Mouse (Mus musculus) bone marrow macrophage, adult 2 months (primary cell): ENCODE data around the gene Gsn. TPM values are rescaled to one million over a fixed set of nuclear protein-coding genes. Genes with fewer than 3 reads are reported as not detected.

ENCODE experiments used
- H3K27ac ChIP-seq: 2 replicates; pipeline ENCODE4 v1.5.1; 2012; ENCODE audit warnings: low read depth, low read length; ENCODE audit not compliant: insufficient read depth
- H3K4me1 ChIP-seq: 2 replicates; pipeline ENCODE4 v1.6.1; 2012; ENCODE audit warnings: low read length; ENCODE audit not compliant: control insufficient read depth, insufficient read depth
- H3K4me3 ChIP-seq: 2 replicates; pipeline ENCODE4 v1.5.1; 2012; ENCODE audit warnings: mild to moderate bottlenecking, low read length, moderate library complexity; ENCODE audit not compliant: insufficient read depth
- CTCF ChIP-seq: IDR thresholded peaks from 2 replicates; pipeline ENCODE4 v1.5.1; 2012; ENCODE audit warnings: low read depth, mild to moderate bottlenecking, low read length, moderate library complexity
- POLR2A ChIP-seq: IDR thresholded peaks from 2 replicates; pipeline ENCODE4 v1.6.1; 2012; ENCODE audit warnings: mild to moderate bottlenecking, low read depth, low read length, borderline replicate concordance
- polyA plus RNA-seq: library from polyadenylated mRNA; stranded (reverse); fragments of >200 nt; gene quantifications from 2 replicates; pipeline ENCODE4 v1.2.4, GENCODE M21; 2012; ENCODE audit not compliant: missing spikeins, insufficient read depth, insufficient read length

The Gsn gene
- polyA plus RNA-seq, 1 experiment, result 330 TPM

DNA sequence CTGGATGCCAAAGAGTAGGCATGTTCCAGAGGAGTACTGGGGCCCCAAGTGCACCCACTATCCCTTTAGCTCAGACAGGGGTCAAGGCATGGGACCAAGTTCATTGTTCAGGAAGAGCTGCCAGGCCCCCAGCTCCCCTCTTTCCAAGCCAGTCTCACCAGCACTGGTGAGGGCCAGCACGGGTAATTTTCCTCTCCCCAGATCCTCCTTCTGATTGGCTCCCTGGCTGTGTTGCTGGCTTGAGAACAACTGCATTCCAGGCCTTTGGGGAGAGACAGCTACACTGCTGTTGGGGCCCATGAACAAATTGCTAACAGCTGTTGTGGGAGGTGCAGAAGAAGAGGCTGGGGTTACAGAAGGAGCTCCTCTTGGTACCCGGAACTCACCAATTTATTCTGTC is 17.4 kb downstream of the Gsn start:
- Histone ChIP-seq H3K4me1 (peaks cover 56% of the 10 kb centered on the region), H3K4me3 (no peak overlapping the region), H3K27ac (no peak overlapping the region)
- no peak for TF ChIP-seq CTCF
- TF ChIP-seq POLR2A, result no peak

DNA sequence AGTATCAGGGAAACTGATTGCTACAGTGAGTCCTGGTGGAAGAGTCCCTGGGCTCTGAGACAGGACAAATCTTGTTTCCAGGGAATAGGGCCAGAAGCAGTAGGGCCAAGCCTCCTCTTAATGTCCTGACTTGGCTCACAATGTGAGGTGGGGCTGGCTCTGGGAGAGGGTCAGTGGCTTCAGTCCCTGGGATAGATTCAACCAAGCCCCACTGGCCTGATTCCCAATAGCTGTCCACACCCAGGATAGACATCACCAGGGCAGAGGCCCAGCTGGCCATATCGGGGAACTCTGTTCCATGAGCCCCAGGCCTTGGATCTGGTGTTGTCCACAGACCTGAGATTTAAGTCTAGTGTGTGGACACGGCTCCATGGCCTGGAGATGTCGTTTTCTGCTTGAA is 21.5 kb downstream of the Gsn start:
- Histone ChIP-seq H3K4me3 (no peak overlapping the region), H3K4me1 (peaks cover 19% of the 10 kb centered on the region), H3K27ac (no peak overlapping the region)
- TF ChIP-seq POLR2A (no peak), CTCF (no peak)

DNA sequence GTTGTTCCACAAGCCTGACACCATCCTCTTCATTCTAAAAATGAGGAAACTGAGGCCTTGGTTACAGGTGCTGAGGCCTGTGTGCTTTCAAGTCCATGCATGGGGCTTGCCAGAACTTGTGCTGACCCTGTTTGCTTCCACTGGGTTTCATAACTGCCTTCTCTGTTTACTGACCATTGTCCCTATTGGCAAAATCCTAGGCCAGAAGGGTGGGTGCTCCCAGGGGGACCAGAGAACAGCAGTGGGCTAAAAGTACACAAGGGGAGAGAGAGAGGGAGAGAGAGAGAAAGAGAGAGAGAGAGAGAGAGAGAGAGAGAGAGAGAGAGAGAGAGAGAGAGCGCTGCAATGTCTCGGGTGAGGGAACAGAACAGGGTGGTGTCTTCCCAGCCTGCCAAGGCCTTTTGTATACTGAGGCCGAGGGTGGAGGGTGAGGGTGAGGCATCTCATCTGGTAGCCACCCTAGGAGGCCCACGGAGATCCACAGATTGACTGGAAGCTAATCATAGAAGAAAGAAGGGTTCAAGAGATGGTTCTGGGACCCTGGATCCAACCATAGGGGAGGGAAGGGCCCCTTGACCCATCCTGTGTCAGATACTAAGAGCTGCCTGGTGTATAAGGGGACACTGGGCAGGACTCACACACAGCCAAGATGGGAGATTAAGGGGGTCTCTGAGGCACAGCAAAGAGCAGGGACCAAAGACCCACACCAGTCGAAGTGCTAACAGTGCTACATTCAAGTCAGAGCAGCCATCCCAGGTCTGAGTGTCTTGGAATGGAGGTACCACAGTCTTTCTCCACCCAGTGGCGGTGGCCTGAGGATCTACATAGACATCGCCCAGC is 22.4 kb downstream of the Gsn start:
- Histone ChIP-seq H3K4me3 (no peak overlapping the region), H3K27ac (no peak overlapping the region), H3K4me1 (peaks cover 10% of the 10 kb centered on the region)
- no peak for TF ChIP-seq POLR2A
- TF ChIP-seq CTCF, result no peak

DNA sequence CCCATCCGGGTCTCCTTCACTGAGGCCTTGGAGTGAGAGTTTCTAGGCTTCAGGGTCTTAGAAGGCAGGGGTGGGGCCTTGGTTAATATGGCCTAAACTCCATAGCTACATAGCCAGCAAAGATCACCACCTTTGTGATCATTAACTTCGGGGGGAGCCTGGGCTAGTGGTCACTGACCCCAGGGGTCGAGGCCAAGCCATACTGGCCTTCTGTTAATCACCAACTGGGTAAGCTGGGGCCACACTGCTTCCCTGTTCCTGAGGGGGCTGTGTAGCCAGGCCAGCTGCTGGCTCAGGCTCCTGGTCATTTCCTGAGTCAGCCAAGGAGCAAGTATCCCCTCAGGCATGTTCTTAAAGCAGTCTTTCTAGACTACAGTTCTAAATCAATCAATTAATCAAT is 23.8 kb downstream of the Gsn start:
- no peak overlapping the region for H3K4me3 ChIP-seq
- no peak overlapping the region for H3K27ac ChIP-seq
- H3K4me1 ChIP-seq, result peaks cover 7% of the 10 kb centered on the region
- no peak for TF ChIP-seq CTCF
- no peak for TF ChIP-seq POLR2A

DNA sequence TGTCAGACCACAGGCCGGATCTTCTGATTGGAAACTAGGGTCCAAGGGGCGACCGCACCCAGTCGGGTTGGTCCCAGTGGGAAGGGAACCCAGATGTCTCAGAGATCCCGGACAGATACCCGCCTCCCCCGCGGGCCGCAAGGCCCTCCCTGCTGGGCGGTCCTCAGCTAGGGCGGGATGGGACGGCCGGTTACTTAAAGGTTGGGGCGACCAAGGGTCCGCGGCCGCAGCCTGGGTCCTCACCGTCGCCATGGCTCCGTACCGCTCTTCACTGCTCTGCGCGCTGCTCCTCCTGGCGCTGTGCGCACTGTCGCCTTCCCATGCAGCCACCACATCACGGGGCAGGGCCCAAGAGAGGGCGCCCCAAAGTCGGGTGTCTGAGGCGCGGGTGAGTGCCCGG is 26.0 kb downstream of the Gsn start:
- no peak overlapping the region for H3K27ac ChIP-seq
- H3K4me1 ChIP-seq, result peaks cover 7% of the 10 kb centered on the region
- TF ChIP-seq CTCF (no peak), POLR2A (no peak)
- no peak overlapping the region for H3K4me3 ChIP-seq

DNA sequence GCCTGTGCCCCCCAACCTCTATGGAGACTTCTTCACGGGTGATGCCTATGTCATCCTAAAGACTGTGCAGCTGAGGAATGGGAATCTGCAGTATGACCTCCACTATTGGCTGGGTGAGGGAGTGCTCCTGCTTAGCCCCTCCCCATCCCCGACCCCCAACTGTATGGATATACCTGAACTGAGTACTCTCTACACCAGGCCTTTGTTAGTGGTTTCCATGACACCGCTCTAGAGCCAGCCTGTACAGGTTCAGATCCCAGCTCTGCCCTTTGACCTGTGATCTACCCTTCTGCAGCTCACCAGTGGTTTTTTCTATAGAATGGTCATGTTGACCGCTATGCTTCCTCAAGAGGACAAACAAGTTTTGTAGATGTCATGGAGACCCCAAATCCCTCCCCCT is 27.8 kb downstream of the Gsn start:
- Histone ChIP-seq H3K4me3 (no peak overlapping the region), H3K4me1 (no peaks in the 10 kb centered on the region), H3K27ac (no peak overlapping the region)
- no peak for TF ChIP-seq POLR2A
- TF ChIP-seq CTCF, result no peak

DNA sequence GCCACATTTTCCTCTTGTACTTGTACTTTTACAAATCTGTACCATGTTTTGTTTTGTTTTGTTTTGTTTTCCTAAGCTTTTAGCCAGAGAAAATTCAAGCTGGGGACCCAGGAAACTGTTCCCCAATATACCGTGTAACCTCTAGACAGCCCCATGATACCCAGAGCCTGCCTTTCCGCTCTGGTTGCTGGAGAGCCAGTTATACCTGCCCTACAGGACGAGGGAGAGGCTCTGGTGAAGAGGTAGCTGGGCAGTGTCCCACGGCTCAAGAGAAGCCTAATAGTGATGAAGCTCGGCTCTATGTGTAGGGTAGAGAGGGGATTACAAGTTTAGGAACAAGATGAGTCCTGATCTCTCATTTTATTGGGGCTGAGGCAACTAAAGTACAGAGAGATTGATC is 29.0 kb downstream of the Gsn start:
- H3K27ac ChIP-seq, result no peak overlapping the region
- no peak for TF ChIP-seq CTCF
- TF ChIP-seq POLR2A, result no peak
- H3K4me1 ChIP-seq, result no peaks in the 10 kb centered on the region
- H3K4me3 ChIP-seq, result no peak overlapping the region

DNA sequence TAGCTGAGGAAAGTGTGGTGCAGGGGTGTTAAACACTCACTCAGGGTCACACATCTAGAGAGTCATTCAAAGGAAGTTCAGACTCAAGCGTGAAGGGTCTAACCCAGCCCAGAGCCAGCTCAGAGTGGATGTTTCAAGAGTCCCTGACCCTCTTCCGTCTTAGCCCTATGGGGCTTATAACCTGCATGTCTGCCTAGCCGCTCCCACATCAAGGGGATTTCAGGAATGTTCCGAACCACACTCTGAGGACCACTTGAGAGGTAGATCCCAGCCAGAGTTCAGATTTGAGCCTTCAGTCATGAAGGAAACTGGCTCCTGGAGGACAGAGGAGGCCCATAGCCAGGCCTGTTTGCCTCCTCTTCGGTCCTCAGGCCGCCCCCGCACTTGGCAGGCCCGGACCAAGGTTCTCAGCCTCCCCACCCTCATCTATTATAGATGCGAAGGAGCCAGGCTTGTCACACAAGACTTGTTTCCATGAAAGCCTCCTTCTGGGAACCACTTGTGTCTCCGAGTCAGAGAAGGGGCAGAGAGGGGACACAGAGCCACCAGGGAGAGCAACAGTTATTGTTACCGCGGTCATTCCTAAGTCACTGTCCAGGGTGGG is 30.9 kb downstream of the Gsn start:
- H3K4me1 ChIP-seq, result no peaks in the 10 kb centered on the region
- no peak overlapping the region for H3K27ac ChIP-seq
- H3K4me3 ChIP-seq, result no peak overlapping the region
- TF ChIP-seq CTCF, result no peak
- TF ChIP-seq POLR2A, result no peak

DNA sequence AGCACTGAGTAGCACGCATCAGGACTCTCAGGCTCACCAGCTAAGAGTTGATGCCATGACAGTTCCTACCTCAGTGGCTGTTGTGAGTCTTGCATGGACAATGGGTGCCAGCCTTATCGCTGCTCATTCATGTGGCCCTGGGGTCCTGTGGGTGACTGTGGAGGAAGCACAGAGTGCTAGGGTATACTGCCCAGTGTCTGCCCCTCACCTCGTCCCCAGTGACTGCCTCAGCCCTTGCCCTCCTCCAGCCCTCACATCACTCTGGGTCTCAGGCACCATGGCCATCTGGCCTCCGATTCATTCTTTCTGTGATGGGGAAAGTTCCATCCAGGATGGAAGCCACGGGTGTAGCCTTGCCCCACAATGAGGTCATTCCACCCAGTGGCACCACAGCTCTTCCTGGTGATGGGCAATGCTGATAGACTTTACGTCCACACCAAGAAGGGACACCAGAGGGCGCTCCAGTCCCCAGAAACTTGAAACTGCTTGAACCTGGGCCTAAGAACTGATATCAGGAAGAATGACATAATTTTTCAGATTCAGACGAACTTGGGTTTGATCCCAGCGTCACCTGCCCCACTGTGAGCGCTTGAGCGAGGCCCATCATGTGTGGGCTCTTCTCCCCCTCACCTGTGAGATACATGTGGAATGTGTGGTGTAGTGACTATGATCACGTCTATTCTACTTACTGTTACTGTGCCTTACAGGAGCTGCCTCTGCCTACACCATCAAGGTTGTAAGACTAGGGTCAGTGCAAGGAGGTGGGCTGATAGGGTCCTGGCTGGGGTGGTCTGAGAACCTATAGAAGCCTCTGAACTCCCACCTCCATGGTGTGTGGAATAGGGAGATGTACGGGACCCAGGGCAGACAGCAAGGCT is 32.8 kb downstream of the Gsn start:
- Histone ChIP-seq H3K4me1 (no peaks in the 10 kb centered on the region), H3K4me3 (no peak overlapping the region), H3K27ac (no peak overlapping the region)
- TF ChIP-seq CTCF, result peak; percentile 32
- TF ChIP-seq POLR2A, result no peak

DNA sequence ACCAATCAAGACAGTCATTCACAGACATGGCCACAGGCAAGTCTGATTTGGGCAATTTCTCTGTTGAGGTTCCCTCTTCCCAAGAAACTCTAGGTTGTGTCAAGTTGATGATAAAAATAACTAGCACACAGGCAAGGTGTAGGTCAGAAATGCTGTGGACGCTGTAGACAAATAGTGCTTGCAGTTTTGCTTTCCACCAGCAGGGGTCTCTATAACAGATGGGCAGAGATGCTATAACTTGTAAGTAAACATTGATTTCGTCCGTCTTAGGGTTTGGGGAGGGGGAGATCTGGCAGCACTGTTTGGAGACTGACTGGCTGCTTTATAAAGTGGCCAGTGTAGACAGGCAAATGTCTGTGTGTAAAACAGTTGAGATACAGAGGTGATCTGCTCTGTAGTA is 35.7 kb downstream of the Gsn start:
- TF ChIP-seq CTCF (peak; percentile 32; the same call in 1 of the 2 replicates), POLR2A (no peak)
- H3K4me3 ChIP-seq, result no peak overlapping the region
- no peaks in the 10 kb centered on the region for H3K4me1 ChIP-seq
- no peak overlapping the region for H3K27ac ChIP-seq

DNA sequence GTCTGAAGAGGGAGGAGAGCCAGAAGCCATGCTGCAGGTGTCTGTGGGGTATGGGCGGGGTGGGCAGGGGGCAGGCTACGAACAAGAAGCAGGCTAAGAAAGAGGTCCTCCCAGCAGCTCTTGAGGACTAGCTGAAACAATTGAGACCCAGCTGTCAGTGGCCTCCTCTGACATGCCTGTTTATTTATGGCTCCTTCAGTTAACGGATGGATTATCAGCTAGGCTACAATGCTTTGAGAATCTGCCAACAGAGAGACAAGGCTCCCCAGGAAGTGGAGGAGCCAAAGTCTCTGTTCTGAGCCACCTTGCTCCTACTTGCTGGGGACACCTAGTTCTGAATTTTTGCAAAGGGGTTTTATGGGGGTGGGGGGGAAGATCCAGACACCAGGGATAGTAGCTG is 36.5 kb downstream of the Gsn start:
- H3K4me1 ChIP-seq, result no peaks in the 10 kb centered on the region
- TF ChIP-seq POLR2A (no peak), CTCF (no peak)
- no peak overlapping the region for H3K27ac ChIP-seq
- no peak overlapping the region for H3K4me3 ChIP-seq
